Mouse (Mus musculus) mammary gland, adult 2 months (tissue): ENCODE measurements around the gene Myo1c. TPM values are rescaled to one million over a fixed set of nuclear protein-coding genes. Genes with fewer than 3 reads are reported as not detected.

Source experiments
- polyA plus RNA-seq: library from polyadenylated mRNA; depleted of rRNA; stranded (reverse); fragments of >200 nt; gene quantifications from 2 replicates; pipeline ENCODE4 v1.2.3, GENCODE M21; 2012; ENCODE audit warnings: low replicate concordance; rRNA removed

Gene Myo1c
- 134 and 141 TPM in 2 replicates for polyA plus RNA-seq

GRCm38 (mm10) chr11:75650311-75650710 is at the start of gene Myo1c:
Gene Myo1c (plus strand): TSS chr11:75650504.

GRCm38 (mm10) chr11:75630645-75631229 is 19.6 kb upstream of the Myo1c start, which contains the start of gene Inpp5k:
Gene Inpp5k (plus strand): TSS chr11:75630988.

DNA sequence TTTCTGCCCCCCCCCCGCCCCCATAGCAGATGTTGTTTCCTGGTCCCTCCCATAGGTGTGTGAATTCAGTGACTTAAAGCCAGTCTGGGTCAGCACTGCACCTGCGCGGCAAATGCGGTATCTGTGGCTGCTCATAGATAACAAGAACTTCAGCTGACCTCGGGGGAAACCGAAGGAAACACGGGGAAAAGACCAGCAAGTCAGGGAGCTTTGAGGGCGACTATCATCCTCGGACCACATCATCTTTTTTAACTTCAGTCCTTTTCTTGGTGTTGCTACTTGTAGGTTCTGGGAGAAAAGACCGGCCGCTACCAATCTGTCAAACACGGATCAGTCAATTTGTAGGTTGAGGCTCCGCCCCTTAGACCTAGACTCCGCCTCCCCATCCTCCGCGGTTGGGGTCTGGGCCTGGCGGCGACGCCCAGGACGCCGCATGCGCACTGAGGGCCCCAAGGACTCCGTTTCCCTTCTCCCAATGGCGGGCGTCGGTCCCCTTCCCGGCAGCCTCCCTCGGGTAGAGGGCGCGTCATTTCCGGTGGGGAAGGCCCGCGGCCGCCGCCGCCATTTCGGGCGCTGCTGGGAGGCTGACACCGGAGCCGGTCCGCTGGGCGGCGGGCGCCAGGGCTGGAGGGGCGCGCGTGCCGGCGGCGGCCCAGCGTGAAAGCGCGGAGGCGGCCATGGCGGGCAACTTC is 28.6 kb downstream of the Myo1c start, which contains the start of gene Crk:
Gene Crk (plus strand): TSS at position 513 of the 692 bp plus-strand sequence.

Other genes with a start within 250 kb of the Myo1c start
- gene Serpinf1, start 227.8 kb upstream of the Myo1c start, polyA plus RNA-seq, result 737 and 913 TPM in 2 replicates
- 0.50 and 4.5 TPM in 2 replicates for gene Serpinf2, start 210.9 kb upstream of the Myo1c start, polyA plus RNA-seq
- gene Wdr81, start 195.8 kb upstream of the Myo1c start, polyA plus RNA-seq, result 18.9 and 37.8 TPM in 2 replicates
- gene Tlcd2, start 188.8 kb upstream of the Myo1c start, polyA plus RNA-seq, result 53.5 and 54.9 TPM in 2 replicates
- gene Prpf8, start 163.7 kb upstream of the Myo1c start, polyA plus RNA-seq, result 68.6 and 111 TPM in 2 replicates
- gene Rilp, start 140.4 kb upstream of the Myo1c start, polyA plus RNA-seq, result 11.6 and 19.6 TPM in 2 replicates
- 23.6 and 35.5 TPM in 2 replicates for gene Scarf1, start 137.0 kb upstream of the Myo1c start, polyA plus RNA-seq
- 47.2 and 65.6 TPM in 2 replicates for gene Slc43a2, start 118.8 kb upstream of the Myo1c start, polyA plus RNA-seq
- gene Pitpna, start 62.4 kb upstream of the Myo1c start, polyA plus RNA-seq, result 52.6 and 82.6 TPM in 2 replicates
- 53.0 and 107 TPM in 2 replicates for gene Inpp5k, start 19.5 kb upstream of the Myo1c start, polyA plus RNA-seq
- gene Crk, start 28.8 kb downstream of the Myo1c start, polyA plus RNA-seq, result 37.2 and 132 TPM in 2 replicates
- gene Ywhae, start 82.4 kb downstream of the Myo1c start, polyA plus RNA-seq, result 83.1 and 178 TPM in 2 replicates
- 1.1 and 1.7 TPM in 2 replicates for gene Doc2b, start 145.5 kb downstream of the Myo1c start, polyA plus RNA-seq